Mouse (Mus musculus) myocyte (in vitro differentiated cells): Measurements from ENCODE around the gene Ccdc137.

Source experiments
- E2F4 ChIP-seq: IDR thresholded peaks from one replicate; pipeline ENCODE4 v1.6.1; 2011; ENCODE audit warnings: mild to moderate bottlenecking, control low read depth, moderate library complexity; ENCODE audit not compliant: insufficient read depth
- MAX ChIP-seq: IDR thresholded peaks from one replicate; pipeline ENCODE4 v1.6.1; 2011; ENCODE audit warnings: low read depth, mild to moderate bottlenecking, control low read depth
- POLR2A ChIP-seq: IDR thresholded peaks from one replicate; pipeline ENCODE4 v1.6.1; 2011; ENCODE audit warnings: low read depth, mild to moderate bottlenecking, control low read depth, moderate library complexity; ENCODE audit not compliant: insufficient read length
- SRF ChIP-seq: IDR thresholded peaks from one replicate; pipeline ENCODE4 v1.6.1; 2011; ENCODE audit warnings: low read depth; ENCODE audit not compliant: control insufficient read depth, insufficient read length
- USF1 ChIP-seq: IDR thresholded peaks from one replicate; pipeline ENCODE4 v1.6.1; 2011; ENCODE audit warnings: low read depth, mild to moderate bottlenecking, control low read depth, moderate library complexity

GRCm38 (mm10) chr11:120512790-120513453 is 55.0 kb downstream of the Ccdc137 start:
- TF ChIP-seq E2F4 (no peak), POLR2A (no peak), USF1 (no peak), SRF (no peak), MAX (no peak)
